Mouse (Mus musculus) right cerebral cortex, adult 2 months (tissue): ENCODE data around the gene Ckb.
A peak's percentile ranks its signal among the peaks of the same experiment; 100 is the strongest.
"Not testable (repeated sequence)": the region's sequence is repeated elsewhere in the genome, so short reads cannot be mapped to it uniquely, and the experiment has no call there.

Experiments
- DNase-seq, 2 experiments: peaks; one replicate each; pipeline ENCODE4 v3.0.0; 2021 to 2022; ENCODE audit warnings: low spot score in 2 of 2

Ckb gene

DNA sequence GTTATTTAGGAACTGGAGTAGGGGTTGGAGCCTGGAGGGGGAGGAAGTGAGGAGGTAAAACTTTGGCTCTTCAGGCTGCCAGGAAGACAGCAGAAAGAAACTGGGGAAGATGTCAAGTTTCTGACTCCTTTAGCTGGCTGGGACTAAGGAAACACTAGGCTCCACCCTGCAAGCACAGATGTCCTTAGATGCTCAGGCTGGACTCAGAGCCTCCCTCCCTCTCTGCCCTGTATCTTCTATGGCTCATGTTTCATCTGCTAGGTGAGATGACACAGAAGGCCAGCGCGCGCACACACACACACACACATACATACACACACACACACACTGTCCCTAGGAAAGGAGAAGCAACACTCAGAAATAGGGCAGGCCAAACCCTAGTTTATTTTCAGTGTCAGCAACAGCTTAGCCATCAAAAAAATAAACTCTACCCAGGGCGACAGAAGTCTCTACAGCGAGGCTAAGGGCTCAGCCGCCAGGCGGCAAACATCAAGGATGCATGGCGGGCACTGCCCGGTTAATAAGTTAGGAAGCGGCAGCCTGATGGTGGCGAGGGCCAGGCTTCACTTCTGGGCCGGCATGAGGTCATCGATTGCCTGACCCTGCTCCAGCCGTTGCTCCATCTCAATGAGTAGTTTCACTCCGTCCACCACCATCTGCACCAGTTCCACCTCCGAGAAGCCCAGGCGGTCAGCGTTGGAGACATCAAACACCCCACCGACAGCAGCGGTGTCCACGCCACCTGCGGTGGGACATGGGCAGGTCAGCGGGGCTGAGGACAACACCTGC lies 2.9 kb downstream of the Ckb start:
- DNase-seq: peak in 1 of 2 experiments; percentile 44

DNA sequence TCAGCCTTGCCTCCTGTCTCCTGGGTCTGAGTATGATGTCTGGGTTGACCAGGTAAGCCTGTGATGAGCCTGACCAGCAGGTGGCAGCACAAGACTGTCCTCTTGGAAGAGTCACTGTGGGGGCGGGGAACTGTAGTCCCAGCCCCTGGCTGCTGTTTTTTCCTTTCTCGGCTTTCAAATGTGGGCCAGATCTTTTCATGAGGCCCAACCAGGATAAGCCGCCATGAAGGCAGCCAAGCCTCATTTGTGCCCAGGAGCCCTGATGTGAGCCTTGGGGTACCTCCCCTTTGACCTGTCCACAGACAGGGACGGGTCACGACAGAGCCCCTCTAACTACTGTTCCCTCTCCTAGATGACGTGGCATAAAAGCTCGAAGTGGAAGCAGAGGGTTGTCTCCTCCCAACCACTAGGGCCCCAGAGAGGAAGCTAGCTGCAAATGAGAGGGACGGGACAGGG lies 3.7 kb downstream of the Ckb start:
- DNase-seq: peak; percentile 98

DNA sequence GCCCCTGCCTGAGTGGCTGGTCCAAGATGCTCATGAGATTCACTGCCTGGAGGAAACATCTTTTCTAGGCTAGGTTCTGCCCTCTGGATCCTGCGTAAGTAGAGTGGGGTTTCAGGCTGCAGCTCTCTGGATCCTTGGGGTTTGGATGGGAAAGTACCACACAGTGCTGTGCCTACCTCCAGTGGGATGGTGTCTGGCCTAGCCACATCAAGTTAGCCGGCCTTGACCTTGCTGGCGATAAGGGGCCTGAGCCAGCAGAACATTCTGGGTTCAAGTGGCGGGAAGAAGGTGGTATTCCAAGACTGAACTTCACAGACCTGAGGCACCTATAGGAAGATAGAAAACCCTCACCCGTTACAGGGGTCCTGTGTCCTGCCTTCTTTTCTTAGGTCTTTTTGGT lies 4.7 kb downstream of the Ckb start:
- no peak for DNase-seq

GRCm38 (mm10) chr12:111666380-111666779 lies 5.8 kb downstream of the Ckb start:
- DNase-seq: peak; percentile 81 to 87

GRCm38 (mm10) chr12:111665041-111665880 lies 6.9 kb downstream of the Ckb start:
- DNase-seq: no peak

DNA sequence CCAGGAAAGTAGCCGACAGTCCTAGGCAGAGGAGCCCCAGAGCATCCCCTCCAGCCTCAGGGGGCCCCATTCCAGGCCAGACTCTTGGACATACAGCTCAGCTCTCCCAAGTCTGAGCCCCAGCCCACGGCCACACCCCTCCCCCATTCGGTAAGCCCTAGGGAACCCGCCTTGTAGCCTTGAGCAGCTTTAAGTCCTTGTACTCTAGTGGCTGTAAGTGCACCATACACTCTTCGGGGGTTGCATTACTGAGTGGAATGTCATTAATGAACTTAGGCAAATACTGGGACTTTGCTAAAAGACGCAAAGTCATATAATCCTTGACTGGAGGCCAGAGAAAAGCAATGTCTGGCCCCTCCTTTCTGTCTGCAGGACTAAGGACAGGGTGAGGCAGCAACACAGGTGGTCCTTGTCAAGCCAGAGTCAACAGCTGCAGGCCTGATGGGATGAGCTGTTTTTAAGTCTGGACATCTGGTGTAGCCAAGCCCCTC lies 7.9 kb downstream of the Ckb start:
- no peak for DNase-seq

DNA sequence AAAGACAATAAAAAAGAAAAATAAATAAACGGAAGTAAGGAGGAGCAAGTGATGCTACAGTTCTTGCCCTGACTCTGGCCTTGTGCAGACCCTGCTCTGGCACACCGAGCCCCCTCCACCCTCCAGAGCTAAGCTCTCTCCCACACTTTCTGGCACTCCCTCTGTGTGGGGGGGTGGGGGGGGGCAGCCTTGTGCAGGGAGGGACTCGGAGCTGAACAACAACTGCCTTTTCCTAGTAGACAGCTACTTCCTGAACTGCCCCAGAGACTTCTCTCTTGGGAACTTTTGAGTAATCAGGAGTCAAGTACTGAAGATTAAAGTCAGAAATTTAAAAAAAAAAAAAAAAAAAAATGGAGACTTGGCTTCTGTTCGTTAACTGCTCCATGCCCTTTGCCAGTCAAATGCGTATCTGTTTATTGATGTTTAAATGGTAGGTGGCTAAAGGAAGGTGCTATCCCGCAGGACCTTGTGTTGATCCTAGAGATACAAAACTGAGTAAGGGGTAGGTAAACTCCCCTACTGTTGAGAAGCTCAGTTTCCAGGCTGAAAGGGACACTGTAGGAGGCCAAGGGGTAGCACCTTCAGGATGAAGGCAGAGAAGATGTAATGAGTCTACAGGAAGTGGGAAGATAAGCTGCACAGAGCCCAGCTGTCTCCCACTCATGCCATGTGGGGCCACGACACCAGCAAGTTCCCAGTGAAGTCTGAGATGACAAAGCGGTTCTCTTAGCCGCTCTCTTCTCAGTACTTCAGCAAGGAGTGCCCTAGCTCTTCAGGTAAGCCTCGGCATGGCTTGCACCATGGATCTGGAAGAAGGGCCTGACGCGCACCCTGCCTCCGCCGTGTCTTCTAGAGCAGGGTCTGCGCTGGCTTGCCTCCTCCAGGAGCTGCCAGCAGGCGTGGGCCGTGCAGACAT lies 8.7 kb downstream of the Ckb start:
- DNase-seq: peak in 1 of 2 experiments; percentile 33

- DNase-seq: not testable (repeated sequence)
Observed at GRCm38 (mm10) chr12:111661554-111661953, 10.6 kb downstream of the Ckb start.

- DNase-seq: no peak
Observed at GRCm38 (mm10) chr12:111660628-111661027, 11.5 kb downstream of the Ckb start.

DNA sequence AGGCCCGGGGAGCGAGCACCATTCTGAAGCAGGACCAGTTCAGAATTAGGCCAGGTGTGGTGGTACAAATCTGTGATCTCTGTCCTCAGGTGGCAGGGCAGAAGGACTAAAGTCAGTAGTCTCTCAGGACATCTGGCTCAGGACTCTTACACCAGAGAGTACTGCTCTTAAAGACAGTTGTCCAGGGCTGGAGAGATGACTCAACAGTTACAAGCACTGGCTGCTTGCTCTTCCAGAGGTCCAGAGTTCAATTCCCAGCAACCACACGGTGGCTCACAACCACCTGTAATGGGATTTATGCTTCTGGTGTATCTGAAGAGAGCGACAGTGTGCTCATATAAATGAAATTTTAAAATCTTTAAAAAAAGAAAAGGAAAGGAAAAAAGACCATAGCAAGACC lies 12.8 kb downstream of the Ckb start:
- no peak for DNase-seq

GRCm38 (mm10) chr12:111655695-111656094 lies 16.4 kb downstream of the Ckb start:
- DNase-seq: no peak

DNA sequence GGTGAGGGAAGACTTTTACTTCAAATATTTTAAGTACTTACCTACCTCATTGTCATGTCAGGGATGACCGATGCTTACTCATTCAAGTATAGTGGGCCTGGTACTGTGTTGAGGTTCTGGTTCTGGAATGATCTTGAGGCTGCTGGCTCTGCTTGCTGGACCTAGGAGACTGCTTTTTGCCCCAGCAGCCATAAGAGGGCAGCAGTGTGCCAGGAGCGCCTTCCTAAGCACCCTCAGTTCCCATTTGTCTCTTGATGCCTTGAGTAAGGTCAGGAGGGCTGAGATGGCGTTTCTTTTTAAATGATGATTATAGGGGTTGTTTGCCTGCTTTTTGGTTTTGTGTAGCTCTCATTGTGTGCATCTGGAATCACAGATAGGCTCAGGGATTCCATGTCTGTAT lies 18.7 kb downstream of the Ckb start:
- peak; percentile 83 for DNase-seq

GRCm38 (mm10) chr12:111652953-111653352 lies 19.2 kb downstream of the Ckb start:
- DNase-seq: no peak

DNA sequence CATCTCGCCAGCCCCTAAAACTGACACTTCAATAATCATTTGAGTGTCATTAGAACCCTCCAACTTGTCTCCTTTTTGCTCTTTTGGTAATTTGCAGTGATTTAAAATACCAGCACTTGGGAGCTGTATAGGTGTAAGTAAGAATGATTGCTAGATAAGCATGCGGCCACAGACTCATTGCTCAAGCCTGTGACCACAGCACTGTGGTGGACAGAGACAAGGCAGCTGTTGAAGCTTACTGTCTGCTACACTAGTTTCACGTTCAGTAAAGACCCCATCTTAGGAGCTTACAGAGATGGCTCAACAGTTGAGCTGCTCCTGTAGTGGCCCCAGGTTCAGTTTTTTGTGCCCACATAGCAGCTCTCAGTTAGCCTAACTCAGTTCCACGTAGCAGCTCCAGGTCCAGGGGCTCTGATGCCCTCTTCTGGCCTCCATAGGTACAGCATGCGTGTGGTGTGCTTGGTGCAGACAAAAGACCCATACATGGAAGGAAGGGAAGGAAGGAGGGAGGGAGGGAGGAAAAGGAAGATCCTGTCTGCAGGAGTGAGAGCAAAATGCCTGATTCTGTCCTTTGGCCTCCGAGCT lies 24.0 kb downstream of the Ckb start:
- DNase-seq: peak; percentile 69 to 79
